Mouse (Mus musculus) gastrocnemius, adult 2 months (tissue): ENCODE measurements around the gene Tmem168. TPM values are rescaled to one million over a fixed set of nuclear protein-coding genes. Genes with fewer than 3 reads are reported as not detected.

Experiments used
- DNase-seq: peaks from one replicate; pipeline ENCODE4 v3.0.0; 2022
- H3K27ac ChIP-seq: fragments of 200-600 bp; 2 replicates; pipeline ENCODE4 v1.8.1; 2022; ENCODE audit warnings: mild to moderate bottlenecking
- H3K4me3 ChIP-seq: fragments of 200-600 bp; 2 replicates; pipeline ENCODE4 v1.8.1; 2022; ENCODE audit warnings: mild to moderate bottlenecking, moderate library complexity
- CTCF ChIP-seq: fragments of 200-600 bp; IDR thresholded peaks from 2 replicates; pipeline ENCODE4 v1.8.1; 2022; ENCODE audit warnings: antibody characterized with exemption, mild to moderate bottlenecking, moderate library complexity
- intact Hi-C: fragments of 180-260 bp; cut with DNase I; formaldehyde crosslinking; loops from one replicate; pipeline ENCODE4 v1.15.1; 2025
- long read RNA-seq, 2 experiments: library from polyadenylated mRNA; stranded (forward); transcript quantifications; one replicate each; pipeline ENCODE4 v2.0.0; 2021
- total RNA-seq, 2 experiments: library from RNA; stranded (reverse); gene quantifications; 2 replicates each; pipeline ENCODE4 v1.2.3; 2021

The Tmem168 gene
- 10 to 100 TPM in 1 of 2 experiments, 1 to 10 TPM in 1; 8.2 to 10.7 TPM for total RNA-seq
- long read RNA-seq, experiment 1, full-length matches to known transcripts = 9 of 10 reads
- long read RNA-seq, experiment 1, partial matches to known transcripts = 0 of 10 reads
- long read RNA-seq, experiment 1, other reads (novel, unspliced or antisense) = 1 of 10 reads
- long read RNA-seq, experiment 2, full-length matches to known transcripts = 7 of 8 reads
- long read RNA-seq, experiment 2, partial matches to known transcripts = 0 of 8 reads
- long read RNA-seq, experiment 2, other reads (novel, unspliced or antisense) = 1 of 8 reads

- peak within 1 kb of the TSS; percentile 96 for H3K27ac ChIP-seq
- intact Hi-C loops = loop anchor here (2.0 to 10.0 kb wide), 2 partner anchors 69 to 267 kb away; partner anchors contain the start of genes 2610001J05Rik and Bmt2
- DNase-seq = peak; percentile 95
- H3K4me3 ChIP-seq = peak within 1 kb of the TSS; percentile 100
- no peak for TF ChIP-seq CTCF
Measured at GRCm38 (mm10) chr6:13607621-13608493, at the start of gene Tmem168. Gene Tmem168 (minus strand): TSS chr6:13608100.

- intact Hi-C loops = no loop called here
- DNase-seq = no peak
Measured at GRCm38 (mm10) chr6:13654081-13654480, 46.2 kb upstream of the Tmem168 start.

GRCm38 (mm10) chr6:13652284-13652683 is 44.4 kb upstream of the Tmem168 start:
- no peak overlapping the region for H3K4me3 ChIP-seq
- no peak for DNase-seq
- no peak for TF ChIP-seq CTCF
- no peak overlapping the region for H3K27ac ChIP-seq
- intact Hi-C loops = no loop called here

More at GRCm38 (mm10) chr6:13654081-13654480, 46.2 kb upstream of the Tmem168 start:
- no peak overlapping the region for H3K4me3 ChIP-seq
- no peak for TF ChIP-seq CTCF
- no peak overlapping the region for H3K27ac ChIP-seq

- Histone ChIP-seq H3K27ac (no peak overlapping the region), H3K4me3 (no peak overlapping the region)
- DNase-seq = no peak
- intact Hi-C loops = no loop called here
- TF ChIP-seq CTCF = no peak
Measured at GRCm38 (mm10) chr6:13650854-13651253, 43.0 kb upstream of the Tmem168 start.

GRCm38 (mm10) chr6:13648305-13648704 is 40.4 kb upstream of the Tmem168 start:
- DNase-seq = no peak
- TF ChIP-seq CTCF = no peak
- intact Hi-C loops = no loop called here
- no peak overlapping the region for H3K4me3 ChIP-seq
- H3K27ac ChIP-seq = no peak overlapping the region

GRCm38 (mm10) chr6:13636582-13636989 is 28.7 kb upstream of the Tmem168 start:
- no peak overlapping the region for H3K4me3 ChIP-seq
- no peak overlapping the region; the same call in 1 of the 2 replicates for H3K27ac ChIP-seq
- intact Hi-C loops = no loop called here
- DNase-seq = peak; percentile 16
- no peak for TF ChIP-seq CTCF

- no peak for TF ChIP-seq CTCF
- no peak for DNase-seq
- no peak overlapping the region for H3K4me3 ChIP-seq
- H3K27ac ChIP-seq = no peak overlapping the region
- intact Hi-C loops = no loop called here
Measured at GRCm38 (mm10) chr6:13632571-13632970, 24.7 kb upstream of the Tmem168 start.

GRCm38 (mm10) chr6:13630607-13631006 is 22.7 kb upstream of the Tmem168 start:
- DNase-seq = no peak
- Histone ChIP-seq H3K4me3 (no peak overlapping the region), H3K27ac (no peak overlapping the region)
- intact Hi-C loops = no loop called here
- TF ChIP-seq CTCF = no peak

- H3K27ac ChIP-seq = no peak overlapping the region
- no peak overlapping the region for H3K4me3 ChIP-seq
- DNase-seq = no peak
- no peak for TF ChIP-seq CTCF
- intact Hi-C loops = no loop called here
Measured at GRCm38 (mm10) chr6:13619618-13620017, 11.7 kb upstream of the Tmem168 start.

GRCm38 (mm10) chr6:13617110-13617509 is 9.2 kb upstream of the Tmem168 start:
- Histone ChIP-seq H3K4me3 (no peak overlapping the region), H3K27ac (no peak overlapping the region)
- no peak for TF ChIP-seq CTCF
- DNase-seq = no peak
- intact Hi-C loops = no loop called here

GRCm38 (mm10) chr6:13614568-13614967 is 6.7 kb upstream of the Tmem168 start:
- intact Hi-C loops = no loop called here
- no peak for DNase-seq
- Histone ChIP-seq H3K27ac (no peak overlapping the region), H3K4me3 (no peak overlapping the region)
- TF ChIP-seq CTCF = no peak

GRCm38 (mm10) chr6:13613671-13614070 is 5.8 kb upstream of the Tmem168 start:
- no peak overlapping the region for H3K27ac ChIP-seq
- H3K4me3 ChIP-seq = no peak overlapping the region
- DNase-seq = no peak
- no peak for TF ChIP-seq CTCF
- intact Hi-C loops = no loop called here

- Histone ChIP-seq H3K4me3 (no peak overlapping the region), H3K27ac (no peak overlapping the region)
- DNase-seq = no peak
- TF ChIP-seq CTCF = no peak
- intact Hi-C loops = no loop called here
Measured at GRCm38 (mm10) chr6:13610869-13611268, 3.0 kb upstream of the Tmem168 start.
